Mouse (Mus musculus) gastrocnemius, adult 2 months (tissue): ENCODE results near the gene Nfkb2. TPM values are rescaled to one million over a fixed set of nuclear protein-coding genes. Genes with fewer than 3 reads are reported as not detected.

Experiments used
- DNase-seq: peaks from one replicate; pipeline ENCODE4 v3.0.0; 2022
- H3K27ac ChIP-seq: fragments of 200-600 bp; 2 replicates; pipeline ENCODE4 v1.8.1; 2022; ENCODE audit warnings: mild to moderate bottlenecking
- H3K4me3 ChIP-seq: fragments of 200-600 bp; 2 replicates; pipeline ENCODE4 v1.8.1; 2022; ENCODE audit warnings: mild to moderate bottlenecking, moderate library complexity
- CTCF ChIP-seq: fragments of 200-600 bp; IDR thresholded peaks from 2 replicates; pipeline ENCODE4 v1.8.1; 2022; ENCODE audit warnings: antibody characterized with exemption, mild to moderate bottlenecking, moderate library complexity
- intact Hi-C: fragments of 180-260 bp; cut with DNase I; formaldehyde crosslinking; loops from one replicate; pipeline ENCODE4 v1.15.1; 2025
- total RNA-seq, 2 experiments: library from RNA; stranded (reverse); gene quantifications; 2 replicates each; pipeline ENCODE4 v1.2.3; 2021

Nfkb2 gene
- total RNA-seq, 2 experiments from 2014 or later: 8.2 to 8.5 TPM

- intact Hi-C loops: no loop called here
- DNase-seq: no peak
- no peak for TF ChIP-seq CTCF
- H3K27ac ChIP-seq: no peak overlapping the region
- H3K4me3 ChIP-seq: no peak overlapping the region
Measured at GRCm38 (mm10) chr19:46302551-46302950, 1.6 kb upstream of the Nfkb2 start.

- intact Hi-C loops: no loop called here
- Histone ChIP-seq H3K27ac (peak overlapping the region; percentile 96), H3K4me3 (peak overlapping the region; percentile 89)
- no peak for TF ChIP-seq CTCF
- peak; percentile 20 for DNase-seq
Measured at GRCm38 (mm10) chr19:46303251-46304215, 587 bp upstream of the Nfkb2 start.

GRCm38 (mm10) chr19:46304908-46305333 is 801 bp downstream of the Nfkb2 start:
- TF ChIP-seq CTCF: no peak
- intact Hi-C loops: no loop called here
- H3K27ac ChIP-seq: peak overlapping the region; percentile 96
- peak; percentile 48 for DNase-seq
- H3K4me3 ChIP-seq: peak overlapping the region; percentile 89

- intact Hi-C loops: no loop called here
- no peak for TF ChIP-seq CTCF
- peak overlapping the region; percentile 89 for H3K4me3 ChIP-seq
- peak overlapping the region; percentile 96 for H3K27ac ChIP-seq
- DNase-seq: peak; percentile 93
Measured at GRCm38 (mm10) chr19:46305432-46306267, 1.5 kb downstream of the Nfkb2 start.

- H3K27ac ChIP-seq: peak overlapping the region; percentile 96
- no peak for TF ChIP-seq CTCF
- DNase-seq: no peak
- H3K4me3 ChIP-seq: peak overlapping the region; percentile 89
- intact Hi-C loops: no loop called here
Measured at GRCm38 (mm10) chr19:46306268-46306610, 2.1 kb downstream of the Nfkb2 start.

- no peak for TF ChIP-seq CTCF
- no peak overlapping the region for H3K27ac ChIP-seq
- H3K4me3 ChIP-seq: no peak overlapping the region
- intact Hi-C loops: no loop called here
- DNase-seq: peak; percentile 13
Measured at GRCm38 (mm10) chr19:46306751-46307289, 2.7 kb downstream of the Nfkb2 start.

- DNase-seq: no peak
- H3K4me3 ChIP-seq: no peak overlapping the region
- TF ChIP-seq CTCF: no peak
- intact Hi-C loops: loop anchor here (2.0 kb wide), 2 partner anchors 173 to 221 kb away; no protein-coding TSS in a partner anchor
- H3K27ac ChIP-seq: no peak overlapping the region
Measured at GRCm38 (mm10) chr19:46307781-46308180, 3.7 kb downstream of the Nfkb2 start.

- intact Hi-C loops: loop anchor here (2.0 kb wide), 2 partner anchors 174 to 222 kb away; no protein-coding TSS in a partner anchor
- no peak for TF ChIP-seq CTCF
- H3K27ac ChIP-seq: no peak overlapping the region
- DNase-seq: no peak
- H3K4me3 ChIP-seq: no peak overlapping the region
Measured at GRCm38 (mm10) chr19:46308303-46308702, 4.2 kb downstream of the Nfkb2 start.

GRCm38 (mm10) chr19:46308706-46309435 is 4.8 kb downstream of the Nfkb2 start:
- intact Hi-C loops: loop anchor here (2.0 kb wide), 2 partner anchors 174 to 222 kb away; no protein-coding TSS in a partner anchor

GRCm38 (mm10) chr19:46309651-46310305 is 5.7 kb downstream of the Nfkb2 start:
- no peak for DNase-seq
- TF ChIP-seq CTCF: no peak
- Histone ChIP-seq H3K27ac (no peak overlapping the region), H3K4me3 (no peak overlapping the region)
- intact Hi-C loops: loop anchor here (2.0 kb wide), 2 partner anchors 175 to 223 kb away; no protein-coding TSS in a partner anchor

More at GRCm38 (mm10) chr19:46308706-46309435, 4.8 kb downstream of the Nfkb2 start:
- peak overlapping the region; percentile 70 for H3K27ac ChIP-seq
- peak; percentile 98 for TF ChIP-seq CTCF
- DNase-seq: peak; percentile 91
- H3K4me3 ChIP-seq: peak overlapping the region; percentile 69

- no peak for DNase-seq
- no peak for TF ChIP-seq CTCF
- H3K4me3 ChIP-seq: no peak overlapping the region
- no peak overlapping the region for H3K27ac ChIP-seq
- intact Hi-C loops: no loop called here
Measured at GRCm38 (mm10) chr19:46310312-46310865, 6.3 kb downstream of the Nfkb2 start.
